Comparison of ENCODE assay signal across 21 mouse cellular contexts in the genomic region with DNA sequence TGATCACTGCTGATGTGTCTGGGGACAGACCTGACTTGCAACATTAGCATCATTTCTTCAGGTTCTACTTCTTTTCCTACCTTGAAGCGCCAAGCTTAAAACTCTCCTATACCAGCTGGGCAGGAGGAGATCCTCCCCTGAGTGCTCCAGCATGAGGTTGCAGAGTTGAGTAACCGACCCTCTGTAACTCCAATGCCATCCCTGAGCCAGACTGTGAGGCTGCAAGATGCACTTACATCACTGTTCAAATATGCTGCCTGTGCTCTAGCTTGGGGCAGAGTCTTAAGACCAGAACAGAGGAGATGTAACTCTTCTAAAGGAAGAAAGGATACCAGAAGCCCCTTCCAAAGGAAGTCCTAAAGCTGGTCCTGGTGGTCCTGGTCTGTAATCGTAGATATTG.
A peak's percentile ranks its signal among the peaks of the same experiment; 100 is the strongest.
DNase-seq lines count a peak whose midpoint lies in the region; ATAC-seq and TF ChIP-seq lines count a peak whose summit lies in the region.
"Had no signal": no experiment of that assay in that cellular context is flagged by ENCODE, and none has a peak within 500 bp of the region (broad histone marks: within the 10 kb centered on the region; RNA-seq: fewer than 3 reads in every experiment).

No protein-coding gene starts in this region.

- no peak for TF ChIP-seq CTCF in lung, embryonic 14.5 days (IDR thresholded peaks at IDR 0.05; ENCODE audit: low read depth)

- no peaks in the 10 kb centered on the region for H3K36me3 ChIP-seq in lung, embryonic 14.5 days (ENCODE audit: insufficient read depth)
- no peaks in the 10 kb centered on the region for H3K36me3 ChIP-seq in stomach, embryonic 16.5 days (ENCODE audit: control insufficient read depth, insufficient read depth, low read length)
- H3K36me3 ChIP-seq: forebrain, embryonic 12.5 days; hindbrain, embryonic 15.5 days; kidney, embryonic 15.5 days; neural tube, embryonic 13.5 days had no signal

- H3K4me1 ChIP-seq in lung, embryonic 14.5 days (ENCODE audit: insufficient read depth) = peaks cover 21% of the 10 kb centered on the region
- H3K4me1 ChIP-seq in stomach, embryonic 16.5 days (ENCODE audit: control insufficient read depth, insufficient read depth, low read length) = peaks cover 19% of the 10 kb centered on the region
- H3K4me1 ChIP-seq: hindbrain, embryonic 15.5 days had no signal

- H3K9ac ChIP-seq in lung, embryonic 14.5 days = no peak overlapping the region
- H3K9ac ChIP-seq in stomach, embryonic 16.5 days (ENCODE audit: low read length) = 0 out of 2 replicates have a peak overlapping the region, but pooled peaks have one; percentile 4
- H3K9ac ChIP-seq: forebrain, embryonic 12.5 days; hindbrain, embryonic 15.5 days; kidney, embryonic 15.5 days; neural tube, embryonic 13.5 days had no signal

- WGBS in lung, embryonic 14.5 days = 71% methylated on average over 3 of the region's 3 CpGs
- WGBS in stomach, embryonic 16.5 days = 68% methylated on average over 3 of the region's 3 CpGs

- no peak for ATAC-seq in lung, embryonic 14.5 days (ENCODE audit: insufficient read depth)
- 0 out of 2 replicates have a peak, but pooled peaks have one; percentile 26 for ATAC-seq in erythroid progenitor cell, adult 5-6 weeks (replicated peaks; ENCODE audit: low FRiP score, poor library complexity, severe bottlenecking)
- no peak for ATAC-seq in stomach, embryonic 16.5 days (ENCODE audit: insufficient read depth, low FRiP score)

- peak overlapping the region; percentile 3; the same call in 1 of the 2 replicates for H3K27ac ChIP-seq in lung, embryonic 14.5 days (ENCODE audit: low read depth)
- H3K27ac ChIP-seq in stomach, embryonic 16.5 days (ENCODE audit: low read length) = peak overlapping the region; percentile 46; the same call in 1 of the 2 replicates
- H3K27ac ChIP-seq: forebrain, embryonic 12.5 days; hindbrain, embryonic 15.5 days; neural tube, embryonic 13.5 days had no signal

- H3K9me3 ChIP-seq in lung, embryonic 14.5 days (ENCODE audit: low read depth, low read length) = no peaks in the 10 kb centered on the region; the same call in 1 of the 2 replicates
- H3K9me3 ChIP-seq in stomach, embryonic 16.5 days (replicated peaks; ENCODE audit: control insufficient read depth, low read length) = no peaks in the 10 kb centered on the region
- H3K9me3 ChIP-seq: forebrain, embryonic 12.5 days; hindbrain, embryonic 15.5 days; kidney, embryonic 15.5 days; neural tube, embryonic 13.5 days had no signal

- DNase-seq in lung, embryonic 14.5 days = no peak
- DNase-seq in lung, postnatal 4 days = no peak
- peak; percentile 53 for DNase-seq in adipocyte (ENCODE audit: low spot score)
- DNase-seq in layer of hippocampus, adult 18-20 months (ENCODE audit: low spot score in 2 of 2) = no peak
- DNase-seq in thymus, postnatal 10 days (ENCODE audit: low spot score in 2 of 2) = no peak
- DNase-seq: adrenal gland, postnatal 14 days; cerebellum, adult 9-10 months; gastrocnemius, postnatal 25 days; kidney, adult 11 months; kidney, postnatal 36 days; layer of hippocampus, adult 9-11 months; lung, postnatal 36 days; midbrain, embryonic 14.5 days; retina, postnatal 1 day; right cerebral cortex, postnatal 25 days had no signal

- H3K4me2 ChIP-seq in lung, embryonic 14.5 days = no peak overlapping the region
- no peak overlapping the region for H3K4me2 ChIP-seq in stomach, embryonic 16.5 days (ENCODE audit: low read depth, low read length)
- H3K4me2 ChIP-seq: forebrain, embryonic 12.5 days; hindbrain, embryonic 15.5 days; kidney, embryonic 15.5 days; neural tube, embryonic 13.5 days had no signal

- no peak overlapping the region for H3K4me3 ChIP-seq in lung, embryonic 14.5 days (ENCODE audit: low read depth, low read length)
- H3K4me3 ChIP-seq in stomach, embryonic 16.5 days (replicated peaks; ENCODE audit: low read length) = no peak overlapping the region
- H3K4me3 ChIP-seq: forebrain, embryonic 12.5 days; hindbrain, embryonic 15.5 days; kidney, embryonic 15.5 days; neural tube, embryonic 13.5 days had no signal

- no peaks in the 10 kb centered on the region for H3K27me3 ChIP-seq in lung, embryonic 14.5 days (ENCODE audit: insufficient read depth, low read length)
- H3K27me3 ChIP-seq in stomach, embryonic 16.5 days (ENCODE audit: control insufficient read depth, insufficient read depth, low read length) = no peaks in the 10 kb centered on the region
- H3K27me3 ChIP-seq: forebrain, embryonic 12.5 days; hindbrain, embryonic 15.5 days; kidney, embryonic 15.5 days; neural tube, embryonic 13.5 days had no signal
